Mouse (Mus musculus) T-helper 17 cell (primary cell): ENCODE data around the gene Gm1673.

Experiments
- in situ Hi-C, 2 experiments: fragments of 300-600 bp; cut with MboI, MseI; formaldehyde crosslinking; loops; 1 replicate in 1 of 2; 2 replicates in 1 of 2; pipeline ENCODE4 v1.15.1; 2025; ENCODE audit warnings: high pct_unique_total_duplicates in 2 of 2

The Gm1673 gene

GRCm38 (mm10) chr5:33997051-33997741 is 14.0 kb downstream of the Gm1673 start:
- in situ Hi-C loops = no loop called here

- in situ Hi-C loops = no loop called here
Observed at GRCm38 (mm10) chr5:33997829-33998504, 14.7 kb downstream of the Gm1673 start.

- in situ Hi-C loops = no loop called here
Observed at GRCm38 (mm10) chr5:33998505-33998877, 15.3 kb downstream of the Gm1673 start.

GRCm38 (mm10) chr5:33999466-34000090 is 16.3 kb downstream of the Gm1673 start:
- in situ Hi-C loops = loop anchor here in 1 of 2 experiments (5.0 kb wide), 1 partner anchor 228 kb away; no protein-coding TSS in a partner anchor

GRCm38 (mm10) chr5:34000809-34001208 is 17.6 kb downstream of the Gm1673 start:
- in situ Hi-C loops = loop anchor here in 1 of 2 experiments (5.0 kb wide), 1 partner anchor 226 kb away; no protein-coding TSS in a partner anchor

- in situ Hi-C loops = loop anchor here in 1 of 2 experiments (5.0 kb wide), 1 partner anchor 226 kb away; no protein-coding TSS in a partner anchor
Observed at GRCm38 (mm10) chr5:34001401-34001800, 18.2 kb downstream of the Gm1673 start.

- in situ Hi-C loops = loop anchor here in 1 of 2 experiments (5.0 kb wide), 1 partner anchor 225 kb away; no protein-coding TSS in a partner anchor
Observed at GRCm38 (mm10) chr5:34002636-34003035, 19.4 kb downstream of the Gm1673 start.

- in situ Hi-C loops = loop anchor here in 1 of 2 experiments (5.0 kb wide), 1 partner anchor 223 kb away; no protein-coding TSS in a partner anchor
Observed at GRCm38 (mm10) chr5:34004618-34005017, 21.4 kb downstream of the Gm1673 start.

GRCm38 (mm10) chr5:34006832-34007231 is 23.6 kb downstream of the Gm1673 start:
- in situ Hi-C loops = no loop called here

GRCm38 (mm10) chr5:34007392-34007941 is 24.2 kb downstream of the Gm1673 start:
- in situ Hi-C loops = no loop called here

- in situ Hi-C loops = loop anchor here in 1 of 2 experiments (10.0 kb wide), 1 partner anchor 1700 kb away; no protein-coding TSS in a partner anchor
Observed at GRCm38 (mm10) chr5:34014652-34015051, 31.4 kb downstream of the Gm1673 start.

- in situ Hi-C loops = loop anchor here in 1 of 2 experiments (10.0 kb wide), 1 partner anchor 1696 kb away; no protein-coding TSS in a partner anchor
Observed at GRCm38 (mm10) chr5:34018968-34019367, 35.7 kb downstream of the Gm1673 start.

- in situ Hi-C loops = loop anchor here in 1 of 2 experiments (5.0 kb wide), 1 partner anchor 97 kb away; no protein-coding TSS in a partner anchor
Observed at GRCm38 (mm10) chr5:34030101-34030500, 46.9 kb downstream of the Gm1673 start.

GRCm38 (mm10) chr5:34031022-34031421 is 47.8 kb downstream of the Gm1673 start:
- in situ Hi-C loops = loop anchor here in 1 of 2 experiments (5.0 kb wide), 1 partner anchor 96 kb away; no protein-coding TSS in a partner anchor

- in situ Hi-C loops = loop anchor here in 1 of 2 experiments (5.0 kb wide), 1 partner anchor 95 kb away; no protein-coding TSS in a partner anchor
Observed at GRCm38 (mm10) chr5:34032520-34032919, 49.3 kb downstream of the Gm1673 start.
